Mouse (Mus musculus) hematopoietic stem cell, adult 5-6 weeks (primary cell): ENCODE measurements around the gene Trim52. TPM values are rescaled to one million over a fixed set of nuclear protein-coding genes. Genes with fewer than 3 reads are reported as not detected.

Experiments
- ATAC-seq, 2 experiments: fragments of 125-278 bp in 1 of 2; replicated peaks in 1 of 2; 2 replicates each; pipeline ENCODE4 v1.8.0; 2016 to 2017; ENCODE audit warnings: inconsistent platforms in 2 of 2, mild to moderate bottlenecking in 2 of 2, moderate number of reproducible peaks in 2 of 2, low read depth in 1 of 2, moderate TSS enrichment in 1 of 2; ENCODE audit not compliant: low FRiP score in 2 of 2, poor library complexity in 2 of 2, severe bottlenecking in 2 of 2, insufficient read depth in 1 of 2, low TSS enrichment in 1 of 2
- total RNA-seq: library from RNA; stranded (forward); fragments of 172-1452, 232-1000 nt; gene quantifications from 2 replicates; pipeline ENCODE4 v1.2.3, GENCODE M21; 2017

Trim52 gene
- total RNA-seq, 1 experiment from 2014 or later, result not detected

- ATAC-seq, result no peak
Measured at GRCm38 (mm10) chr14:106179728-106180125, 73.7 kb downstream of the Trim52 start.

GRCm38 (mm10) chr14:106180616-106181015, 74.6 kb downstream of the Trim52 start:
- no peak for ATAC-seq

- ATAC-seq, result no peak
Measured at GRCm38 (mm10) chr14:106183985-106184384, 78.0 kb downstream of the Trim52 start.

Other genes with a start within 250 kb of the Trim52 start
- gene Spry2, start 209.4 kb upstream of the Trim52 start, total RNA-seq, result 12.3 and 19.4 TPM in 2 replicates